18 mouse cellular contexts compared by ENCODE assay signal in genomic region chr11:75684462-75684861, GRCm38 (mm10). TPM values are rescaled to one million over a fixed set of nuclear protein-coding genes. Genes with fewer than 3 reads are reported as not detected.
DNase-seq lines count a peak whose midpoint lies in the region; ATAC-seq and TF ChIP-seq lines count a peak whose summit lies in the region.
"Had no signal": no experiment of that assay in that cellular context is flagged by ENCODE, and none has a peak within 500 bp of the region (broad histone marks: within the 10 kb centered on the region; RNA-seq: fewer than 3 reads in every experiment).

No protein-coding gene starts in this region.

- no peak overlapping the region for H3K9ac ChIP-seq in intestine, postnatal 0 days (ENCODE audit: low read depth, low read length)
- no peak overlapping the region for H3K9ac ChIP-seq in intestine, embryonic 15.5 days
- H3K9ac ChIP-seq in lung, postnatal 0 days (replicated peaks; ENCODE audit: low read depth), result no peak overlapping the region
- H3K9ac ChIP-seq in kidney, embryonic 15.5 days, result no peak overlapping the region
- H3K9ac ChIP-seq: embryonic facial prominence, embryonic 12.5 days; heart, embryonic 13.5 days; hindbrain, embryonic 14.5 days; limb, embryonic 12.5 days; liver, embryonic 13.5 days; lung, embryonic 15.5 days had no signal

- no peaks in the 10 kb centered on the region for H3K9me3 ChIP-seq in intestine, postnatal 0 days (ENCODE audit: control insufficient read depth)
- H3K9me3 ChIP-seq in intestine, embryonic 15.5 days, result no peaks in the 10 kb centered on the region
- H3K9me3 ChIP-seq in lung, postnatal 0 days (ENCODE audit: low read length), result no peaks in the 10 kb centered on the region
- no peaks in the 10 kb centered on the region for H3K9me3 ChIP-seq in E14TG2a.4 (ENCODE audit: low read length)
- H3K9me3 ChIP-seq in kidney, embryonic 15.5 days (replicated peaks), result no peaks in the 10 kb centered on the region
- H3K9me3 ChIP-seq: embryonic facial prominence, embryonic 12.5 days; heart, embryonic 13.5 days; limb, embryonic 12.5 days; liver, embryonic 13.5 days; lung, embryonic 15.5 days had no signal

- DNase-seq in lung, postnatal 0 days (ENCODE audit: low spot score), result no peak
- DNase-seq in lung, postnatal 4 days, result no peak
- peak; percentile 36 for DNase-seq in ZHBTc4 (ENCODE audit: low read depth, low spot score)
- DNase-seq in frontal cortex, adult 2 months (ENCODE audit: extremely low spot score in 1 of 2, low spot score in 1 of 2), result no peak
- DNase-seq: adrenal gland, postnatal 10 days; cerebellum, adult 18-20 months; liver, embryonic 13.5 days had no signal

- no peak for ATAC-seq in intestine, postnatal 0 days
- ATAC-seq in intestine, embryonic 15.5 days, result no peak
- ATAC-seq in lung, postnatal 0 days, result no peak
- ATAC-seq in kidney, embryonic 15.5 days (replicated peaks; ENCODE audit: low FRiP score), result no peak

- no peak overlapping the region for H3K27ac ChIP-seq in intestine, postnatal 0 days (ENCODE audit: low read depth, low read length)
- no peak overlapping the region for H3K27ac ChIP-seq in intestine, embryonic 15.5 days
- no peak overlapping the region for H3K27ac ChIP-seq in lung, postnatal 0 days (ENCODE audit: low read length)
- H3K27ac ChIP-seq in kidney, embryonic 15.5 days, result no peak overlapping the region
- H3K27ac ChIP-seq: embryonic facial prominence, embryonic 12.5 days; heart, embryonic 13.5 days; hindbrain, embryonic 14.5 days; limb, embryonic 12.5 days; liver, embryonic 13.5 days; lung, embryonic 15.5 days; macrophage had no signal

- no peaks in the 10 kb centered on the region for H3K27me3 ChIP-seq in intestine, postnatal 0 days (replicated peaks; ENCODE audit: control insufficient read depth, insufficient read depth, low read length)
- no peaks in the 10 kb centered on the region for H3K27me3 ChIP-seq in intestine, embryonic 15.5 days (replicated peaks)
- no peaks in the 10 kb centered on the region for H3K27me3 ChIP-seq in lung, postnatal 0 days (replicated peaks; ENCODE audit: insufficient read depth, low read length)
- no peaks in the 10 kb centered on the region for H3K27me3 ChIP-seq in E14TG2a.4 (ENCODE audit: insufficient read depth, low read length)
- no peaks in the 10 kb centered on the region for H3K27me3 ChIP-seq in kidney, embryonic 15.5 days
- H3K27me3 ChIP-seq: embryonic facial prominence, embryonic 12.5 days; heart, embryonic 13.5 days; limb, embryonic 12.5 days; liver, embryonic 13.5 days; lung, embryonic 15.5 days had no signal

- no peak overlapping the region for H3K4me3 ChIP-seq in intestine, postnatal 0 days (ENCODE audit: low read depth, low read length)
- H3K4me3 ChIP-seq in intestine, embryonic 15.5 days (replicated peaks), result no peak overlapping the region
- no peak overlapping the region for H3K4me3 ChIP-seq in lung, postnatal 0 days (ENCODE audit: low read depth, low read length)
- no peak overlapping the region for H3K4me3 ChIP-seq in E14TG2a.4 (replicated peaks; ENCODE audit: low read length)
- H3K4me3 ChIP-seq in kidney, embryonic 15.5 days (replicated peaks), result no peak overlapping the region
- H3K4me3 ChIP-seq: embryonic facial prominence, embryonic 12.5 days; heart, embryonic 13.5 days; limb, embryonic 12.5 days; liver, embryonic 13.5 days; lung, embryonic 15.5 days had no signal

- peaks cover 4% of the 10 kb centered on the region for H3K4me1 ChIP-seq in intestine, postnatal 0 days (replicated peaks; ENCODE audit: control insufficient read depth, insufficient read depth, low read length)
- peaks cover 13% of the 10 kb centered on the region for H3K4me1 ChIP-seq in intestine, embryonic 15.5 days (replicated peaks)
- H3K4me1 ChIP-seq in lung, postnatal 0 days (ENCODE audit: insufficient read depth, low read depth, low read length), result peaks cover 5% of the 10 kb centered on the region; the same call in 1 of the 2 replicates
- H3K4me1 ChIP-seq in E14TG2a.4 (replicated peaks; ENCODE audit: low read depth, low read length), result peaks cover 76% of the 10 kb centered on the region
- peaks cover 25% of the 10 kb centered on the region for H3K4me1 ChIP-seq in kidney, embryonic 15.5 days

- H3K4me2 ChIP-seq in intestine, postnatal 0 days (replicated peaks; ENCODE audit: low read depth), result no peak overlapping the region
- no peak overlapping the region for H3K4me2 ChIP-seq in intestine, embryonic 15.5 days (replicated peaks)
- no peak overlapping the region for H3K4me2 ChIP-seq in lung, postnatal 0 days (replicated peaks; ENCODE audit: low read depth, low read length)
- H3K4me2 ChIP-seq in kidney, embryonic 15.5 days, result no peak overlapping the region
- H3K4me2 ChIP-seq: embryonic facial prominence, embryonic 12.5 days; heart, embryonic 13.5 days; hindbrain, embryonic 14.5 days; limb, embryonic 12.5 days; liver, embryonic 13.5 days; lung, embryonic 15.5 days; midbrain, embryonic 11.5 days had no signal

- TF ChIP-seq CTCF in intestine, postnatal 0 days (IDR thresholded peaks at IDR 0.05; ENCODE audit: low read depth), result peak; percentile 21; the same call in 1 of the 2 replicates
- peak; percentile 30; the same call in 1 of the 2 replicates for TF ChIP-seq CTCF in lung, postnatal 0 days (IDR thresholded peaks at IDR 0.05)
- peak; percentile 50 for TF ChIP-seq CTCF in E14TG2a.4 (conservative IDR thresholded peaks at IDR 0.05; ENCODE audit: low read length)

- 90% methylated on average over 5 of the region's 5 CpGs for WGBS in intestine, postnatal 0 days
- WGBS in intestine, embryonic 15.5 days, result 94% methylated on average over 5 of the region's 5 CpGs
- 92% methylated on average over 5 of the region's 5 CpGs for WGBS in lung, postnatal 0 days
- WGBS in kidney, embryonic 15.5 days, result 92% methylated on average over 5 of the region's 5 CpGs

- TF ChIP-seq EP300 in lung, postnatal 0 days (IDR thresholded peaks at IDR 0.05), result no peak

- peaks cover 11% of the 10 kb centered on the region for H3K36me3 ChIP-seq in intestine, postnatal 0 days (ENCODE audit: control insufficient read depth, insufficient read depth)
- peaks cover 2% of the 10 kb centered on the region for H3K36me3 ChIP-seq in intestine, embryonic 15.5 days
- no peaks in the 10 kb centered on the region for H3K36me3 ChIP-seq in lung, postnatal 0 days (ENCODE audit: insufficient read depth, low read length)
- H3K36me3 ChIP-seq in E14TG2a.4 (ENCODE audit: insufficient read depth, low read length), result peaks cover 69% of the 10 kb centered on the region
- peaks cover 40% of the 10 kb centered on the region for H3K36me3 ChIP-seq in kidney, embryonic 15.5 days

RNA-seq across cellular contexts. Expression of gene Crk, which starts 5.4 kb away (rescaled TPM):
- 64.8 and 64.9 TPM in 2 replicates for polyA plus RNA-seq in intestine, postnatal 0 days (2015; fragmentation: Nextera tagmentation; extraction: Ambion mirVana)
- 105 and 109 TPM in 2 replicates for polyA plus RNA-seq in intestine, embryonic 15.5 days (2015; fragmentation: Nextera tagmentation; extraction: Ambion mirVana)
- 83.8 and 90.3 TPM in 2 replicates for polyA plus RNA-seq in lung, postnatal 0 days (2015; fragmentation: Nextera tagmentation; extraction: Ambion mirVana)
- polyA plus RNA-seq in frontal cortex, adult 2 months (2012; rRNA removed), result 83.6 and 84.2 TPM in 2 replicates
- polyA plus RNA-seq in kidney, embryonic 15.5 days (2015; fragmentation: Nextera tagmentation; extraction: Ambion mirVana), result 119 and 131 TPM in 2 replicates

RNA-seq across cellular contexts. Expression of gene Myo1c, which starts 34.2 kb away (rescaled TPM):
- 27.7 and 28.3 TPM in 2 replicates for polyA plus RNA-seq in intestine, postnatal 0 days (2015; fragmentation: Nextera tagmentation; extraction: Ambion mirVana)
- 48.6 and 50.0 TPM in 2 replicates for polyA plus RNA-seq in intestine, embryonic 15.5 days (2015; fragmentation: Nextera tagmentation; extraction: Ambion mirVana)
- 88.5 and 102 TPM in 2 replicates for polyA plus RNA-seq in lung, postnatal 0 days (2015; fragmentation: Nextera tagmentation; extraction: Ambion mirVana)
- polyA plus RNA-seq in frontal cortex, adult 2 months (2012; rRNA removed), result 15.8 and 19.3 TPM in 2 replicates
- polyA plus RNA-seq in kidney, embryonic 15.5 days (2015; fragmentation: Nextera tagmentation; extraction: Ambion mirVana), result 59.8 and 67.6 TPM in 2 replicates

RNA-seq across cellular contexts. Expression of gene Ywhae, which starts 48.2 kb away (rescaled TPM):
- polyA plus RNA-seq in intestine, postnatal 0 days (2015; fragmentation: Nextera tagmentation; extraction: Ambion mirVana), result 365 and 373 TPM in 2 replicates
- polyA plus RNA-seq in intestine, embryonic 15.5 days (2015; fragmentation: Nextera tagmentation; extraction: Ambion mirVana), result 735 and 846 TPM in 2 replicates
- polyA plus RNA-seq in lung, postnatal 0 days (2015; fragmentation: Nextera tagmentation; extraction: Ambion mirVana), result 453 and 499 TPM in 2 replicates
- 1,066 and 1,088 TPM in 2 replicates for polyA plus RNA-seq in frontal cortex, adult 2 months (2012; rRNA removed)
- 963 and 1,014 TPM in 2 replicates for polyA plus RNA-seq in kidney, embryonic 15.5 days (2015; fragmentation: Nextera tagmentation; extraction: Ambion mirVana)

RNA-seq across cellular contexts. Expression of gene Inpp5k, which starts 53.7 kb away (rescaled TPM):
- 20.6 and 23.8 TPM in 2 replicates for polyA plus RNA-seq in intestine, postnatal 0 days (2015; fragmentation: Nextera tagmentation; extraction: Ambion mirVana)
- 17.6 and 19.4 TPM in 2 replicates for polyA plus RNA-seq in intestine, embryonic 15.5 days (2015; fragmentation: Nextera tagmentation; extraction: Ambion mirVana)
- polyA plus RNA-seq in lung, postnatal 0 days (2015; fragmentation: Nextera tagmentation; extraction: Ambion mirVana), result 60.2 and 71.4 TPM in 2 replicates
- 57.2 and 66.7 TPM in 2 replicates for polyA plus RNA-seq in frontal cortex, adult 2 months (2012; rRNA removed)
- polyA plus RNA-seq in kidney, embryonic 15.5 days (2015; fragmentation: Nextera tagmentation; extraction: Ambion mirVana), result 26.6 and 28.7 TPM in 2 replicates
